Mouse (Mus musculus) hindbrain, postnatal 0 days (tissue): ENCODE results near the gene Iffo2. TPM values are rescaled to one million over a fixed set of nuclear protein-coding genes. Genes with fewer than 3 reads are reported as not detected.

ENCODE experiments used
- ATAC-seq: fragments of 200-750 bp; cut with Nextera tagmentation; 2 replicates; pipeline ENCODE4 v1.8.0; 2017; ENCODE audit warnings: mild to moderate bottlenecking, moderate TSS enrichment, moderate library complexity
- DNase-seq: peaks from one replicate; pipeline ENCODE4 v3.0.0-alpha.2; 2015; ENCODE audit warnings: low spot score
- H3K27ac ChIP-seq: fragments of 300-500 bp; sonication (generic); 2 replicates; pipeline ENCODE4 v1.5.1; 2014; ENCODE audit warnings: mild to moderate bottlenecking
- H3K27me3 ChIP-seq: fragments of 300-500 bp; sonication (generic); 2 replicates; pipeline ENCODE4 v1.6.1; 2014; ENCODE audit warnings: low read length, mixed read lengths; ENCODE audit not compliant: insufficient read depth
- H3K36me3 ChIP-seq: fragments of 300-500 bp; sonication (generic); 2 replicates; pipeline ENCODE4 v1.6.1; 2014; ENCODE audit warnings: low read length, mixed read lengths; ENCODE audit not compliant: insufficient read depth
- H3K4me1 ChIP-seq: fragments of 300-500 bp; sonication (generic); 2 replicates; pipeline ENCODE4 v1.6.1; 2014; ENCODE audit warnings: antibody characterized with exemption, low read length, mixed read lengths; ENCODE audit not compliant: insufficient read depth
- H3K4me2 ChIP-seq: fragments of 300-500 bp; sonication (generic); 2 replicates; pipeline ENCODE4 v1.6.1; 2014; ENCODE audit warnings: low read depth, mild to moderate bottlenecking, low read length, moderate library complexity, mixed read lengths
- H3K4me3 ChIP-seq: fragments of 300-500 bp; sonication (generic); 2 replicates; pipeline ENCODE4 v1.5.1; 2014; ENCODE audit warnings: low read length
- H3K9ac ChIP-seq: fragments of 300-500 bp; sonication (generic); replicated peaks from 2 replicates; pipeline ENCODE4 v1.6.1; 2014; ENCODE audit warnings: mild to moderate bottlenecking, low read length, moderate library complexity, mixed read lengths
- H3K9me3 ChIP-seq: fragments of 300-500 bp; sonication (generic); 2 replicates; pipeline ENCODE4 v1.6.1; 2016; ENCODE audit warnings: low read length, mixed read lengths
- CTCF ChIP-seq: IDR thresholded peaks from 2 replicates; pipeline ENCODE4 v1.5.1; 2016; ENCODE audit warnings: antibody characterized with exemption, control low read depth, low read depth
- WGBS: fragments of 180-500 bp; shearing (Covaris S2); extraction: QIAGEN DNeasy Blood & Tissue Kit; methylation state at CpG from one replicate; pipeline ENCODE4 v1.1.7; 2014; 5-methylcytosine and 5-hydroxymethylcytosine counted together
- microRNA-seq, 2 experiments: library from miRNA; unstranded; fragments of <30 nt; microRNA quantifications; one replicate each; pipeline ENCODE4; 2016
- polyA plus RNA-seq: library from polyadenylated mRNA; unstranded; fragments of >200 nt; fragmentation: Nextera tagmentation; extraction: Ambion mirVana; gene quantifications from 2 replicates; pipeline ENCODE4 v1.2.1, GENCODE M21; 2015
- total RNA-seq: library from RNA; depleted of rRNA; stranded (reverse); fragments of >200 nt; gene quantifications from 2 replicates; pipeline ENCODE4 v1.2.3, GENCODE M21; 2014; rRNA removed

Iffo2 gene
- total and polyA plus RNA-seq, 2 experiments from 2014 or later = 6.8 to 14.4 TPM

DNA sequence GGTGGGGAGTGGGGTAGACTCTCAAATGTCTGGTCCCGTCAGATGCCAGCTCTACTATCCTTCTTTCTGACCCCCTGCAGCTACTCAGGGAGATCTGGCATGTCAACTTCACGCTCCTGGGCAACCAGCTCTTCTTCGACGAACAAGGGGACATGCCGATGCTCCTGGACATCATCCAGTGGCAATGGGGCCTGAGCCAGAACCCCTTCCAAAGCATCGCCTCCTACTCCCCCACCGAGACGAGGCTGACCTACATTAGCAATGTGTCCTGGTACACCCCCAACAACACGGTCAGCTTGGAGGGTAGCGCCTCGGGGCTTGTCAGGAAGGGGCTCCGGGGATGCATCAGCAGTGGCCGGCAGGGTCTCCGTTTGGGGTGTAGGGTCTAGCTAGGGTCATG lies 131.5 kb downstream of the Iffo2 start:
- H3K9ac ChIP-seq = no peak overlapping the region
- H3K27me3 ChIP-seq = no peaks in the 10 kb centered on the region
- no peaks in the 10 kb centered on the region for H3K9me3 ChIP-seq
- WGBS = 46% methylated on average over 14 of the region's 14 CpGs
- peak; percentile 79 for ATAC-seq
- H3K4me3 ChIP-seq = no peak overlapping the region
- no peak overlapping the region for H3K27ac ChIP-seq
- DNase-seq = peak; percentile 74
- H3K36me3 ChIP-seq = no peaks in the 10 kb centered on the region
- no peak overlapping the region for H3K4me2 ChIP-seq
- TF ChIP-seq CTCF = no peak
- H3K4me1 ChIP-seq = no peaks in the 10 kb centered on the region

DNA sequence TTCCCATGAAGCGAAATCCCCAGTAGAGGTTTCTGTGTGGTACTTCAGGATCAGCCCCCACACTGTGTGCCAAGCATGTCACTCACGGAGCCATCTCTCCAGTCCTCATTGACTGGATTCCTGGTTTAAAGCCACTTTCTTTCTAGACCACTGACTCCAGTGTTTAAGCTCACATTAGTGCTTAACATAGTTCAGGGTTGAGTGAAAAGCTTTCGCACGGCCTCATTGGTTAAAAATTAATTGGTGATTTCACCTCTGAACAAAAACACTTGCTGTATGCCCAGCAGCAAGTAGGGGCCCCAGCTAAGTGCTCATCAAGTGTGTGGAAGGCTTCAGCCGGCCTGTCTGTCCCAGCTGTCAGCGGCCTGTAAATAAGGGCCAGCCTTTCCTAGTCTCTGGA lies 137.3 kb downstream of the Iffo2 start:
- Histone ChIP-seq H3K36me3 (no peaks in the 10 kb centered on the region), H3K27ac (no peak overlapping the region), H3K4me3 (no peak overlapping the region), H3K4me1 (no peaks in the 10 kb centered on the region), H3K9ac (no peak overlapping the region), H3K4me2 (no peak overlapping the region), H3K27me3 (no peaks in the 10 kb centered on the region), H3K9me3 (no peaks in the 10 kb centered on the region)
- no peak for TF ChIP-seq CTCF
- DNase-seq = no peak
- 52% methylated on average over 6 of the region's 6 CpGs for WGBS
- ATAC-seq = no peak

DNA sequence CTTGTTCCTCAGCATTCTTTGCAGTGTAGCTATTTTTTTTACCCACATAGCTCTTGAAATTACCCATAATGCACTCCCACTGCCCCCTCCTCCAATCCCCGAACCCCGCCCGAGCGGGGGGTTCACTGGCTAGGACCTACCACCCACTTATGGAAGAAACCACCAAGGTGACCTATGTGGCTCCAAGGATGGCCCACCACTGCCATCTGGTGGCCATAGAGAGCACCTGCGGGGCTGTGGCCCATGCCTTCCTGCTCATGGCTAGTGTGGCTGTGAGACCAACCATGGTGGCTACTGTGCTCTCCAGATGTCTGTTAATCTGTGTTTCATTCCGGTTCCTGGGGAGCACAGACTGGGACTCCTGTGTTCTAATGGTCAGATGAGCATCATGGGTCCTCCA lies 139.5 kb downstream of the Iffo2 start:
- H3K9me3 ChIP-seq = no peaks in the 10 kb centered on the region
- H3K4me1 ChIP-seq = no peaks in the 10 kb centered on the region
- no peak overlapping the region for H3K4me3 ChIP-seq
- peak; percentile 94 for TF ChIP-seq CTCF
- DNase-seq (peak; percentile 78), ATAC-seq (peak; percentile 45; the same call in 1 of the 2 replicates)
- H3K27ac ChIP-seq = no peak overlapping the region
- 16% methylated on average over 6 of the region's 6 CpGs for WGBS
- no peaks in the 10 kb centered on the region for H3K36me3 ChIP-seq
- H3K9ac ChIP-seq = no peak overlapping the region
- H3K27me3 ChIP-seq = no peaks in the 10 kb centered on the region
- no peak overlapping the region for H3K4me2 ChIP-seq

Small RNA genes within 50 kb of the gene (microRNA-seq; reads per million reads assigned to microRNA genes)
- gene Gm25571 (0 reads per million in 2 experiments), gene Mir7020 (0 to 0.71 reads per million in 2 experiments)

Other genes with a start within 250 kb of the Iffo2 start
- 23.1 and 23.5 TPM in 2 replicates for gene Pqlc2, start 219.8 kb upstream of the Iffo2 start, total RNA-seq
- gene Pqlc2, start 219.8 kb upstream of the Iffo2 start, polyA plus RNA-seq = 13.3 and 13.7 TPM in 2 replicates
- gene Akr7a5, start 219.8 kb upstream of the Iffo2 start, total RNA-seq = 58.5 and 73.3 TPM in 2 replicates
- 67.6 and 69.2 TPM in 2 replicates for gene Akr7a5, start 219.8 kb upstream of the Iffo2 start, polyA plus RNA-seq
- 23.7 and 29.7 TPM in 2 replicates for gene Mrto4, start 178.0 kb upstream of the Iffo2 start, total RNA-seq
- gene Mrto4, start 178.0 kb upstream of the Iffo2 start, polyA plus RNA-seq = 75.9 and 77.3 TPM in 2 replicates
- 66.6 and 71.0 TPM in 2 replicates for gene Emc1, start 178.0 kb upstream of the Iffo2 start, total RNA-seq
- 41.3 and 44.4 TPM in 2 replicates for gene Emc1, start 178.0 kb upstream of the Iffo2 start, polyA plus RNA-seq
- gene Ubr4, start 177.9 kb upstream of the Iffo2 start, total RNA-seq = 180 and 184 TPM in 2 replicates
- gene Ubr4, start 177.9 kb upstream of the Iffo2 start, polyA plus RNA-seq = 55.4 and 65.4 TPM in 2 replicates
- not detected in 2 replicates for gene Gm21969, start 72.6 kb downstream of the Iffo2 start, total RNA-seq
- not detected in 2 replicates for gene Gm21969, start 72.6 kb downstream of the Iffo2 start, polyA plus RNA-seq
- 30.0 and 43.3 TPM in 2 replicates for gene Aldh4a1, start 92.3 kb downstream of the Iffo2 start, total RNA-seq
- gene Aldh4a1, start 92.3 kb downstream of the Iffo2 start, polyA plus RNA-seq = 26.6 and 27.6 TPM in 2 replicates
- not detected in 2 replicates for gene Tas1r2, start 123.0 kb downstream of the Iffo2 start, total RNA-seq
- gene Tas1r2, start 123.0 kb downstream of the Iffo2 start, polyA plus RNA-seq = not detected in 2 replicates